Mouse (Mus musculus) intestine, postnatal 0 days (tissue): ENCODE measurements around the gene Nrip1. TPM values are rescaled to one million over a fixed set of nuclear protein-coding genes. Genes with fewer than 3 reads are reported as not detected.

ENCODE experiments used
- ATAC-seq: fragments of 200-750 bp; cut with Nextera tagmentation; 2 replicates; pipeline ENCODE4 v1.8.0; 2017; ENCODE audit warnings: mild to moderate bottlenecking, moderate TSS enrichment, moderate library complexity
- H3K27ac ChIP-seq: fragments of 300-500 bp; sonication (generic); 2 replicates; pipeline ENCODE4 v1.5.1; 2014; ENCODE audit warnings: mild to moderate bottlenecking, low read depth, low read length, moderate library complexity
- H3K27me3 ChIP-seq: fragments of 300-500 bp; sonication (generic); replicated peaks from 2 replicates; pipeline ENCODE4 v1.6.1; 2014; ENCODE audit warnings: low read length, mixed read lengths; ENCODE audit not compliant: control insufficient read depth, insufficient read depth
- H3K36me3 ChIP-seq: fragments of 300-500 bp; sonication (generic); 2 replicates; pipeline ENCODE4 v1.6.1; 2014; ENCODE audit warnings: mild to moderate bottlenecking, moderate library complexity; ENCODE audit not compliant: control insufficient read depth, insufficient read depth
- H3K4me1 ChIP-seq: fragments of 300-500 bp; sonication (generic); replicated peaks from 2 replicates; pipeline ENCODE4 v1.6.1; 2014; ENCODE audit warnings: antibody characterized with exemption, low read length, mixed read lengths; ENCODE audit not compliant: control insufficient read depth, insufficient read depth
- H3K4me2 ChIP-seq: fragments of 300-500 bp; sonication (generic); replicated peaks from 2 replicates; pipeline ENCODE4 v1.6.1; 2014; ENCODE audit warnings: low read depth, mild to moderate bottlenecking, moderate library complexity
- H3K4me3 ChIP-seq: fragments of 300-500 bp; sonication (generic); 2 replicates; pipeline ENCODE4 v1.5.1; 2014; ENCODE audit warnings: low read depth, low read length
- H3K9ac ChIP-seq: fragments of 300-500 bp; sonication (generic); 2 replicates; pipeline ENCODE4 v1.6.1; 2014; ENCODE audit warnings: mild to moderate bottlenecking, low read depth, low read length
- H3K9me3 ChIP-seq: fragments of 300-500 bp; sonication (generic); 2 replicates; pipeline ENCODE4 v1.6.1; 2016; ENCODE audit warnings: mixed run types; ENCODE audit not compliant: control insufficient read depth
- CTCF ChIP-seq: sonication (generic); IDR thresholded peaks from 2 replicates; pipeline ENCODE4 v1.5.1; 2016; ENCODE audit warnings: low read depth, mild to moderate bottlenecking, control low read depth, antibody characterized with exemption, moderate library complexity
- WGBS: fragments of 180-500 bp; shearing (Covaris S2); extraction: QIAGEN DNeasy Blood & Tissue Kit; methylation state at CpG from one replicate; pipeline ENCODE4 v1.1.7; 2014; 5-methylcytosine and 5-hydroxymethylcytosine counted together
- polyA plus RNA-seq: library from polyadenylated mRNA; unstranded; fragments of >200 nt; fragmentation: Nextera tagmentation; extraction: Ambion mirVana; gene quantifications from 2 replicates; pipeline ENCODE4 v1.2.1, GENCODE M21; 2015

Gene Nrip1
- polyA plus RNA-seq, 1 experiment from 2014 or later: 27.8 TPM

DNA sequence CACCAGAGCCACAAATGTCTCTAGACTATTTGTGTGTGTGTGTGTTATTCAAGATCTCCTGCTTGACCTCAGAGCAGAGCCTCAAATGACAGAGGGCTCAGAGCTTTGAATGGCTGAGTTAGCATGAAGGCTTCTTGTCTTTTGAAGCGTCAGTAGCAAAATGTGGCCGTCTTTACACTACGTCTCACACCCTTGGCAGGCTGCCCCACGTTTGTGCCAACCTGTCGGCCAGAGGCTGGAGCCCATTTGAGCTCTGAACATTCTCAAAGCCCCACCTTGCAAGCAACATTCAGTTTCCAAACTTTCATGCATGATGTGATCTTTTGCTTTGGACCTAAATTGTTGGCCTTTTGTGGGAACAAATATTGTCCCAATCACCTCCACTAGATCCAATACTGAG is 40.9 kb upstream of the Nrip1 start:
- Histone ChIP-seq H3K9me3 (no peaks in the 10 kb centered on the region), H3K27ac (no peak overlapping the region), H3K9ac (no peak overlapping the region), H3K4me1 (no peaks in the 10 kb centered on the region; the same call in 1 of the 2 replicates), H3K36me3 (no peaks in the 10 kb centered on the region), H3K4me3 (no peak overlapping the region), H3K4me2 (no peak overlapping the region), H3K27me3 (no peaks in the 10 kb centered on the region)
- WGBS: 60% methylated on average over 5 of the region's 5 CpGs
- ATAC-seq: no peak
- TF ChIP-seq CTCF: no peak

DNA sequence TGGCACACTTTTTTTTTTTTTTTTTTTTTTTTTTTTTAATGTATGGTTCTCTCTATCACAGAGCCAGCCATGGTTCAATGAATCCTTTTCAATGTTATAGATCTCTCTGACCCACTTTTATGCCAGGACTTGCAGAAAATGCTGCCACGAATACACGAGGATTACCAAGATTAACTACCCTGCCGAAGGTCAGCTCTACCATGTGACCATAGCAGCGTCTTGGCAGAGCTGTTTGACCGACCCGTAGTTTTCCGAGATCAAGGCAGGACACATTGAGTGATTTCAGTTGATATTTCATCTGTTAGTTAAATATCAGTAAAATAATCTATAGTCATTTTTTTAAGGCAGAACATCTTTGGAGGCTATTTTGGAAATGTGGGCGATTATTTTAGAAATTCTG is 40.0 kb upstream of the Nrip1 start:
- Histone ChIP-seq H3K36me3 (no peaks in the 10 kb centered on the region), H3K27ac (no peak overlapping the region), H3K4me2 (no peak overlapping the region), H3K9me3 (no peaks in the 10 kb centered on the region), H3K4me3 (no peak overlapping the region), H3K4me1 (no peaks in the 10 kb centered on the region; the same call in 1 of the 2 replicates), H3K9ac (no peak overlapping the region), H3K27me3 (no peaks in the 10 kb centered on the region)
- TF ChIP-seq CTCF: no peak
- WGBS: 79% methylated on average over 8 of the region's 8 CpGs
- no peak for ATAC-seq

DNA sequence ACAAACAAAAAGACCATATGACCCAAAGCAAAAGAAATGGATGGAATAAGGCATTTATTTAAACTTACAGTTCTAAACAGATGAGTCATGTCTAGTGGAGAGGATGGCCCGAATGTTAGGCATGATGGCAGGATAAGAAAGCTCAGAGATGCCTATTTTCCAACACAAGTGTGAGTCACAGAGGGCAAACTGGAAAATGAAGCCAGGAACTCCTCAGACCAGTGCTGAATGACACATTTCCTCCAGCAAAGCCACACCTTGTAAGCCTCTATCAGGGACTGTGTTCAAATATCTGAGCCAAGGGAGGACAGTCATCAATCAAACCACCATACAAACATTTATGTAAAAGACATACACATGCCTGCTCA is 35.7 kb upstream of the Nrip1 start:
- no peak for ATAC-seq
- Histone ChIP-seq H3K4me2 (no peak overlapping the region), H3K27ac (no peak overlapping the region), H3K9ac (no peak overlapping the region), H3K27me3 (no peaks in the 10 kb centered on the region), H3K4me3 (no peak overlapping the region), H3K36me3 (no peaks in the 10 kb centered on the region), H3K9me3 (no peaks in the 10 kb centered on the region), H3K4me1 (no peaks in the 10 kb centered on the region; the same call in 1 of the 2 replicates)
- TF ChIP-seq CTCF: no peak
- 17% methylated on average over 1 of the region's 1 CpGs for WGBS

DNA sequence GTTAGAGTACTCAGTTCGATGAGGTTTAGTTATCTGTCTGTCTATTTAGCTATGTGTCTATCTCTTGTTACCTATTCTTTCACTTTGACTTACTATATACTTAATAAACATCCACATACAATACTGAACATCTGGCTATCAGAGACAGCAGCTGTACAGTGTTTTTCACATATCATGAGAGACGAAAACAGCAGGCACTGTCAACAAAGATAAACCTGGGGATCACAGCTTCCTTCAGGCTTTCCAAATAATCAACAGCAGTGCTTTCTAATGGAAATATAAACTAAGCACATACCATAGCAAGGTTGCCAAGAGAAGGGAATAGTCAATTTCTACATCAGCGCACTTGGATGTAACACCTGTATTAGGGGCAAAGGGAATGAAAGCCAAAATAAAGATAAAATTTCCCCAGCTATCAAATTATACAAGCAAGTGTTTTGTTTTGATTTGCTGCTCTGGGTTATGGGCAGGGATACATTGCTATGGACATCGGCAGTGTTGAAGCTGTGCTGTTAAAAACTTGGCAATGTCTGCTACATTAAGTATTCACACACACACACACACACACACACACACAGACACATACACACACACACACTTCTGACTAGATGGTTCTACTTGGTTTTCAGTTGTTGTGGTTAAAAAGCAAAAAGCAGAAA is 35.2 kb upstream of the Nrip1 start:
- H3K9ac ChIP-seq: no peak overlapping the region
- TF ChIP-seq CTCF: no peak
- no peaks in the 10 kb centered on the region for H3K9me3 ChIP-seq
- H3K27ac ChIP-seq: no peak overlapping the region
- no peaks in the 10 kb centered on the region for H3K27me3 ChIP-seq
- ATAC-seq: no peak
- WGBS: 70% methylated on average over 4 of the region's 4 CpGs
- no peak overlapping the region for H3K4me2 ChIP-seq
- no peak overlapping the region for H3K4me3 ChIP-seq
- H3K4me1 ChIP-seq: no peaks in the 10 kb centered on the region
- H3K36me3 ChIP-seq: no peaks in the 10 kb centered on the region

DNA sequence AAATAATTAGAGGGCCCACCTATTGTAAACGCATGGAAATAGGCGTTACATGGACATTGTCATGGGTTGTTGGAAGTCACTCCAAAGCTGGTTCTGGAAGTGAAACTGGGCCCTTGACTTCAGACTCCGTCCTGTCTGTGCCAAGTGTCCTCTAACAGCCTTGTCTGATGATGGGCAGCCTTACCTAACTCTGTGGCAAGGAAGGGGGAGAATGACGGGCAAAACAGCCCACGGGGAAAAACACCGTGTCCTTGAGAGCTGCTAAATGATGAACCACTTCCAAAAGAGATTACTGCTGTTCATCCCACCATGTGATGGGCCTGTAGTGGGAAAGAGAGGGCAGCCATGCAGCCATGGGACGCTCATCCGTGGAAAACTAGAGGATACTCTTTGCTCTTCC is 34.6 kb upstream of the Nrip1 start:
- WGBS: 90% methylated on average over 8 of the region's 8 CpGs
- H3K9me3 ChIP-seq: no peaks in the 10 kb centered on the region

DNA sequence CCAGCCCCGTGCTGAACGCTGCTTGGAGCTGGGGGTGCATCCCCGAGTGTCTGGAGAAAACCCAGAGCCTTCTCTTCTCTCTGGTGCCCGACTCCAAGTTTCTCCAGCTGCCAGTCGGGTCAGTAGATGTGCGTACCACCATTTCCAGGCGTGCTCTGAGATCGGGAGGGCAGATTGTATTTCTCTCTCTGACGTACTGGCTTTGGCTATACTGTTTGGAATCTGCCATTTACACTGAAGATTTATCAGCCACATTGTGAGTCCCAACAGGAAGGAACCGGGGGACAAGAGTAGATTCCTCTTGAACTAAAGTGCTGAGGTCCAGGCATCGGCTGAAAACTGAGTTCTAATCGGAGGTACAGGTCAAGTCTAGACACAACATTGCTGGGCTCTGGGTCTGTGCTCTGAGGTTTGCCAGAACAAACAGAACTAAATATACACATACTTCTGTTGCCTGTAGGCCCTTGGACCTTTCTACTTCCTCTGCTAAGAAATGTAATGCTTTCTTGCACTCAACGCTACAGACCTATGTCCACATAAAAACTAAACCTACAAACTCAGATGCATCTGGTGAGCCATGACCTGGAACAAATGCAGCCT is 33.8 kb upstream of the Nrip1 start:
- no peak for ATAC-seq
- Histone ChIP-seq H3K9ac (no peak overlapping the region), H3K27ac (no peak overlapping the region), H3K4me1 (no peaks in the 10 kb centered on the region), H3K27me3 (no peaks in the 10 kb centered on the region), H3K4me3 (no peak overlapping the region), H3K9me3 (no peaks in the 10 kb centered on the region), H3K4me2 (peak overlapping the region; percentile 40), H3K36me3 (no peaks in the 10 kb centered on the region)
- TF ChIP-seq CTCF: no peak
- 56% methylated on average over 13 of the region's 13 CpGs for WGBS

More for the DNA sequence above, 34.6 kb upstream of the Nrip1 start:
- Histone ChIP-seq H3K4me3 (no peak overlapping the region), H3K4me1 (no peaks in the 10 kb centered on the region), H3K27ac (no peak overlapping the region), H3K27me3 (no peaks in the 10 kb centered on the region), H3K9ac (no peak overlapping the region), H3K36me3 (no peaks in the 10 kb centered on the region), H3K4me2 (no peak overlapping the region)
- ATAC-seq: no peak
- TF ChIP-seq CTCF: no peak
